Mouse (Mus musculus) gastrocnemius, adult 18-20 months (tissue): ENCODE measurements around the gene Alox15. TPM values are rescaled to one million over a fixed set of nuclear protein-coding genes. Genes with fewer than 3 reads are reported as not detected.

Experiments
- DNase-seq: peaks from one replicate; pipeline ENCODE4 v3.0.0; 2021; ENCODE audit warnings: low spot score
- total RNA-seq, 2 experiments: library from RNA; stranded (reverse); gene quantifications; 2 replicates each; pipeline ENCODE4 v1.2.3; 2021

The Alox15 gene
- total RNA-seq, 2 experiments from 2014 or later: 0.12 to 0.34 TPM

- no peak for DNase-seq
Measured at GRCm38 (mm10) chr11:70308296-70308695, 43.5 kb downstream of the Alox15 start.

GRCm38 (mm10) chr11:70306159-70306558 is 45.7 kb downstream of the Alox15 start:
- no peak for DNase-seq

- no peak for DNase-seq
Measured at GRCm38 (mm10) chr11:70302293-70302692, 49.5 kb downstream of the Alox15 start.

- DNase-seq: no peak
Measured at GRCm38 (mm10) chr11:70297836-70298454, 53.9 kb downstream of the Alox15 start.

- no peak for DNase-seq
Measured at GRCm38 (mm10) chr11:70297405-70297804, 54.4 kb downstream of the Alox15 start.

Other genes starting within 250 kb of the Alox15 start
- gene Mgl2, start 221.7 kb downstream of the Alox15 start, total RNA-seq: 1 to 10 TPM in 1 of 2 experiments, under 1 TPM in 1; 0.87 to 2.0 TPM
- gene Clec10a, start 195.8 kb downstream of the Alox15 start, total RNA-seq: 1 to 10 TPM; 3.2 to 3.3 TPM
- gene Slc16a11, start 139.3 kb downstream of the Alox15 start, total RNA-seq: under 1 TPM in 1 of 2 experiments, not detected in 1; 0.50 TPM
- under 1 TPM; 0.14 to 0.50 TPM for gene Slc16a13, start 131.0 kb downstream of the Alox15 start, total RNA-seq
- gene Bcl6b, start 122.2 kb downstream of the Alox15 start, total RNA-seq: 1 to 10 TPM in 1 of 2 experiments, under 1 TPM in 1; 0.82 to 5.1 TPM
- 10 to 100 TPM; 30.3 to 30.7 TPM for gene 0610010K14Rik, start 114.1 kb downstream of the Alox15 start, total RNA-seq
- gene Gm21988, start 112.2 kb downstream of the Alox15 start, total RNA-seq: 1 to 10 TPM; 3.2 to 3.3 TPM
- 100 to 1,000 TPM; 120 to 133 TPM for gene Rnasek, start 112.2 kb downstream of the Alox15 start, total RNA-seq
- gene Alox12, start 96.7 kb downstream of the Alox15 start, total RNA-seq: 1 to 10 TPM; 1.2 to 1.5 TPM
- not detected for gene Alox12e, start 29.4 kb downstream of the Alox15 start, total RNA-seq
- 10 to 100 TPM; 17.9 to 19.2 TPM for gene Pelp1, start 58.0 kb upstream of the Alox15 start, total RNA-seq
- 1 to 10 TPM; 7.6 to 9.0 TPM for gene Arrb2, start 80.6 kb upstream of the Alox15 start, total RNA-seq
- 1 to 10 TPM; 4.2 to 4.9 TPM for gene Med11, start 99.9 kb upstream of the Alox15 start, total RNA-seq
- under 1 TPM; 0.19 to 0.25 TPM for gene Zmynd15, start 107.4 kb upstream of the Alox15 start, total RNA-seq
- gene Cxcl16, start 108.0 kb upstream of the Alox15 start, total RNA-seq: 1 to 10 TPM in 1 of 2 experiments, under 1 TPM in 1; 0.73 to 1.2 TPM
- gene Tm4sf5, start 153.2 kb upstream of the Alox15 start, total RNA-seq: not detected
- gene Vmo1, start 162.6 kb upstream of the Alox15 start, total RNA-seq: not detected
- not detected for gene Gltpd2, start 167.2 kb upstream of the Alox15 start, total RNA-seq
- 100 to 1,000 TPM; 226 to 241 TPM for gene Psmb6, start 173.3 kb upstream of the Alox15 start, total RNA-seq
- not detected for gene Gm40193, start 180.9 kb upstream of the Alox15 start, total RNA-seq
- 10 to 100 TPM; 12.2 to 17.7 TPM for gene Pld2, start 188.0 kb upstream of the Alox15 start, total RNA-seq
- 10 to 100 TPM; 28.8 to 34.1 TPM for gene Mink1, start 210.8 kb upstream of the Alox15 start, total RNA-seq